Mouse (Mus musculus) liver, embryonic 13.5 days (tissue): ENCODE data around the gene Ttc16. TPM values are rescaled to one million over a fixed set of nuclear protein-coding genes. Genes with fewer than 3 reads are reported as not detected.

Source experiments
- ATAC-seq: fragments of 200-750 bp; cut with Nextera tagmentation; 2 replicates; pipeline ENCODE4 v1.8.0; 2017; ENCODE audit warnings: low read depth, mild to moderate bottlenecking, moderate number of reproducible peaks, moderate library complexity
- DNase-seq: peaks from one replicate; pipeline ENCODE4 v3.0.0; 2022
- H3K27ac ChIP-seq: fragments of 300-500 bp; sonication (generic); 2 replicates; pipeline ENCODE4 v1.5.1; 2015; ENCODE audit warnings: moderate library complexity, mild to moderate bottlenecking, inconsistent platforms
- H3K27me3 ChIP-seq: fragments of 300-500 bp; sonication (generic); 2 replicates; pipeline ENCODE4 v1.6.1; 2015; ENCODE audit warnings: mild to moderate bottlenecking, inconsistent platforms
- H3K36me3 ChIP-seq: fragments of 300-500 bp; sonication (generic); 2 replicates; pipeline ENCODE4 v1.6.1; 2015; ENCODE audit warnings: mild to moderate bottlenecking, inconsistent platforms
- H3K4me1 ChIP-seq: fragments of 300-500 bp; sonication (generic); replicated peaks from 2 replicates; pipeline ENCODE4 v1.6.1; 2015; ENCODE audit warnings: inconsistent platforms
- H3K4me2 ChIP-seq: fragments of 300-500 bp; sonication (generic); 2 replicates; pipeline ENCODE4 v1.6.1; 2015; ENCODE audit warnings: inconsistent platforms, mild to moderate bottlenecking, moderate library complexity
- H3K4me3 ChIP-seq: fragments of 300-500 bp; sonication (generic); replicated peaks from 2 replicates; pipeline ENCODE4 v1.5.1; 2015; ENCODE audit warnings: mild to moderate bottlenecking, inconsistent platforms
- H3K9ac ChIP-seq: fragments of 300-500 bp; sonication (generic); 2 replicates; pipeline ENCODE4 v1.6.1; 2015; ENCODE audit warnings: mild to moderate bottlenecking, inconsistent platforms
- H3K9me3 ChIP-seq: fragments of 300-500 bp; sonication (generic); replicated peaks from 2 replicates; pipeline ENCODE4 v1.6.1; 2016; ENCODE audit warnings: inconsistent platforms
- WGBS: fragments of 180-500 bp; shearing (Covaris S2); methylation state at CpG from one replicate; pipeline ENCODE4 v1.1.7; 2015; ENCODE audit not compliant: insufficient replicate concordance; 5-methylcytosine and 5-hydroxymethylcytosine counted together
- polyA plus RNA-seq: library from polyadenylated mRNA; unstranded; fragments of >200 nt; fragmentation: Nextera tagmentation; extraction: Ambion mirVana; gene quantifications from 2 replicates; pipeline ENCODE4 v1.2.1, GENCODE M21; 2015

The Ttc16 gene
- polyA plus RNA-seq, 1 experiment from 2014 or later = 0.07 TPM

GRCm38 (mm10) chr2:32741273-32742172, 33.9 kb downstream of the Ttc16 start:
- ATAC-seq = 0 out of 2 replicates have a peak, but pooled peaks have one; percentile 32
- 33% methylated on average over 56 of the region's 58 CpGs for WGBS
- peaks cover 13% of the 10 kb centered on the region for H3K4me1 ChIP-seq
- H3K27ac ChIP-seq = no peak overlapping the region
- H3K27me3 ChIP-seq = peaks cover 28% of the 10 kb centered on the region
- H3K9me3 ChIP-seq = no peaks in the 10 kb centered on the region
- no peak overlapping the region for H3K9ac ChIP-seq
- no peak for DNase-seq
- no peaks in the 10 kb centered on the region for H3K36me3 ChIP-seq
- peak overlapping the region; percentile 61 for H3K4me2 ChIP-seq
- H3K4me3 ChIP-seq = peak overlapping the region; percentile 40

- no peaks in the 10 kb centered on the region for H3K9me3 ChIP-seq
- peaks cover 17% of the 10 kb centered on the region for H3K4me1 ChIP-seq
- no peak within 1 kb of the TSS for H3K27ac ChIP-seq
- H3K4me2 ChIP-seq = peak within 1 kb of the TSS; percentile 61
- H3K4me3 ChIP-seq = peak within 1 kb of the TSS; percentile 40
- ATAC-seq = no peak
- no peak within 1 kb of the TSS for H3K9ac ChIP-seq
- H3K36me3 ChIP-seq = no peaks in the 10 kb centered on the region
- no peak for DNase-seq
- peaks cover 28% of the 10 kb centered on the region for H3K27me3 ChIP-seq
- 28% methylated on average over 11 of the region's 11 CpGs for WGBS
Measured at GRCm38 (mm10) chr2:32740916-32741272, 34.5 kb downstream of the Ttc16 start, which contains the start of gene 6330409D20Rik. TSS of gene 6330409D20Rik (minus strand) at chr2:32741016.

- H3K4me2 ChIP-seq = no peak overlapping the region
- ATAC-seq (no peak), DNase-seq (no peak)
- H3K36me3 ChIP-seq = no peaks in the 10 kb centered on the region
- peaks cover 30% of the 10 kb centered on the region for H3K4me1 ChIP-seq
- H3K27ac ChIP-seq = no peak overlapping the region
- no peaks in the 10 kb centered on the region for H3K9me3 ChIP-seq
- H3K9ac ChIP-seq = no peak overlapping the region
- no peak overlapping the region for H3K4me3 ChIP-seq
- H3K27me3 ChIP-seq = peaks cover 28% of the 10 kb centered on the region
- 64% methylated on average over 4 of the region's 4 CpGs for WGBS
Measured at GRCm38 (mm10) chr2:32739311-32739710, 36.1 kb downstream of the Ttc16 start.

DNA sequence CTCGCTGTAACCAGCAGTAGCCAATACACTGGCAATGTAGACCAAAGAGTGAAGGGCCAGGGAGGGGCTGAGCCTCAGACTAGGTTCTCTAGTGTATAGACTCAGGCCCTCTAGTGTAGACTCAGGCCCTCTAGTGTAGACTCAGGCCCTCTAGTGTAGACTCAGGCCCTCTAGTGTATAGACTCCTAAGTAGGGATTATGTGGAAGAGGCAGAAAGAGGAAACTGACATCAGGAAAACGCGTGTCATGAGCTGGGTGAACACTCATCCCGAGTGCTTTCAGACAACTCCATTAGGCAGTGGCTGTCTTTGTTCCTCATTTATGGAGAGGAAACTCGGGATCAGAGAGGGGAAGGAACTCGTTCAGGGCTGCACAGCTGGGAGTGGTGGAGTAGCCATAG, 38.4 kb downstream of the Ttc16 start:
- 36% methylated on average over 6 of the region's 6 CpGs for WGBS
- no peak overlapping the region for H3K9ac ChIP-seq
- ATAC-seq (no peak), DNase-seq (no peak)
- H3K27ac ChIP-seq = no peak overlapping the region
- H3K4me3 ChIP-seq = no peak overlapping the region
- H3K27me3 ChIP-seq = peaks cover 21% of the 10 kb centered on the region
- no peaks in the 10 kb centered on the region for H3K36me3 ChIP-seq
- no peaks in the 10 kb centered on the region for H3K9me3 ChIP-seq
- H3K4me1 ChIP-seq = peaks cover 35% of the 10 kb centered on the region
- H3K4me2 ChIP-seq = no peak overlapping the region

- Histone ChIP-seq H3K9me3 (no peaks in the 10 kb centered on the region), H3K27me3 (peaks cover 15% of the 10 kb centered on the region), H3K36me3 (no peaks in the 10 kb centered on the region), H3K27ac (no peak overlapping the region), H3K9ac (no peak overlapping the region), H3K4me1 (peaks cover 29% of the 10 kb centered on the region), H3K4me3 (no peak overlapping the region), H3K4me2 (no peak overlapping the region)
- ATAC-seq (no peak), DNase-seq (no peak)
- WGBS = 37% methylated on average over 3 of the region's 3 CpGs
Measured at GRCm38 (mm10) chr2:32736306-32736829, 39.1 kb downstream of the Ttc16 start.

GRCm38 (mm10) chr2:32734933-32735332, 40.5 kb downstream of the Ttc16 start:
- no peak overlapping the region for H3K4me3 ChIP-seq
- no peaks in the 10 kb centered on the region for H3K36me3 ChIP-seq
- H3K4me2 ChIP-seq = no peak overlapping the region
- H3K27me3 ChIP-seq = 0 out of 2 replicates have a peak, but pooled peaks cover 3% of the 10 kb centered on the region
- H3K9ac ChIP-seq = no peak overlapping the region
- DNase-seq = no peak
- H3K4me1 ChIP-seq = peaks cover 26% of the 10 kb centered on the region
- H3K9me3 ChIP-seq = no peaks in the 10 kb centered on the region
- peak; percentile 46; the same call in 1 of the 2 replicates for ATAC-seq
- H3K27ac ChIP-seq = peak overlapping the region; percentile 34; the same call in 1 of the 2 replicates
- WGBS = 27% methylated on average over 4 of the region's 4 CpGs

- 41% methylated on average over 4 of the region's 4 CpGs for WGBS
- Histone ChIP-seq H3K4me3 (no peak overlapping the region), H3K27ac (peak overlapping the region; percentile 34), H3K36me3 (no peaks in the 10 kb centered on the region), H3K4me1 (peaks cover 26% of the 10 kb centered on the region), H3K9me3 (no peaks in the 10 kb centered on the region), H3K9ac (no peak overlapping the region), H3K4me2 (no peak overlapping the region), H3K27me3 (no peaks in the 10 kb centered on the region)
- peak; percentile 39; the same call in 1 of the 2 replicates for ATAC-seq
- DNase-seq = no peak
Measured at GRCm38 (mm10) chr2:32734480-32734879, 41.0 kb downstream of the Ttc16 start.

DNA sequence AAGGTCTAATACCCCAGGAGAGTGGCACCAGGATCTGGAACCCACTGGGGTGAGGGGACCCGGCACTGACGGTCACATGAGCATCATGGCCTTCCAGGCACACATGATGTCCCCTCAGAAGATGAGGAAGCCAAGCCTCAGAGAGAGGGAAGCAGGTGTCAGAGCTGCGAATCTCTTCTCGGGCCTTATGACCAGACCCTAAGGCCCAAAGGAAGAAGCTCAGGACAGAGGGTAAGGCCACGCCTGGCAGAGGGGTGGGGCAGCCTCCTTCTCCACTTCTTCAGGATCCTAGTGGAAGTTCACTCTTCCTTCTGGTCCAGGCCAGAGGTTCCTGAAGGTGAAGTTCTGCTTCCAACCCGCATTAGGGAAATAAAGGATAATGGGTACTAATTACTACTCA, 42.7 kb downstream of the Ttc16 start:
- DNase-seq (no peak), ATAC-seq (no peak)
- 59% methylated on average over 6 of the region's 6 CpGs for WGBS
- Histone ChIP-seq H3K4me2 (no peak overlapping the region), H3K27ac (no peak overlapping the region), H3K36me3 (no peaks in the 10 kb centered on the region), H3K27me3 (no peaks in the 10 kb centered on the region), H3K9ac (no peak overlapping the region), H3K9me3 (no peaks in the 10 kb centered on the region), H3K4me1 (peaks cover 31% of the 10 kb centered on the region), H3K4me3 (no peak overlapping the region)

DNA sequence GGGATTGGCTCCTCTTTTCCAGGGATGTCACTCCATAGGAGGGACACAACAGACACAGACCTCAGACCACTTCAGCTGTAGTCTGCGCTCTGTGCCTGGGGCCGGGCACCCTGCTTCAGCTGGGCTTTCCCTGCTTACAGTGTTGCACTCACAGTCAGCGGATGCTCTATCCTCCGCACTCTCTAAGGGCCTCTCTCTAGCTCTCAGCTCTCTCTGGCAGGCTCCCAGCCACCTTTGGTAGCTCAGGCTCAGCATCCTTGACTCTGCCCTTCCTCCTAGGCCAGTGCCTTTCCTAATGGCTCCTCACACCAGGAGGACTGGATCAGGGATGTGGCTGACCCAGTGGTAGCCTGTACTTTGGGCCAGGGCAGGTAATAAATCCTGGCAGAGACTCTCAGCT, 43.5 kb downstream of the Ttc16 start:
- 71% methylated on average over 4 of the region's 4 CpGs for WGBS
- Histone ChIP-seq H3K9ac (no peak overlapping the region), H3K4me3 (no peak overlapping the region), H3K9me3 (no peaks in the 10 kb centered on the region), H3K4me2 (no peak overlapping the region), H3K36me3 (no peaks in the 10 kb centered on the region), H3K27ac (no peak overlapping the region), H3K27me3 (no peaks in the 10 kb centered on the region), H3K4me1 (peaks cover 39% of the 10 kb centered on the region)
- ATAC-seq (no peak), DNase-seq (no peak)

DNA sequence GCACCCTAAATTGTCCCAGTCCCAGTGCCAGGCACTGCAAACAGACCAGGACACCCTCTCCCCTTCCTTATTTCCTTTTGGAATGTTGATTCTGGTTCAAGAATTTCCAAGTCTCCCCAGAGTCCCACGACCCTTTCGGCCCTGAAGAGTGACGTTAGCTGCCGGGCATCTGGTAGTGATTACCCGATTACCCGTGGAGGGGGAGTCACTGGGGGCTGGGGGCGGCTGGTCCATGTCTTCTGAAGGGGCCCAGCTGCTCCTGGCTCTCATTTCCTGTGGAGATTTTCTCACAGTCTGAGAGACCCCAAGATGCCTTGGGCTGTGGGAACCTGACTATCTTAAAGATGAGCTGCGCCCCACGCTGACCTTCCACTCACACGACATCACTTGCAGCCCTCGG, 44.6 kb downstream of the Ttc16 start:
- no peaks in the 10 kb centered on the region for H3K36me3 ChIP-seq
- DNase-seq (no peak), ATAC-seq (no peak)
- H3K27ac ChIP-seq = peak overlapping the region; percentile 65
- WGBS = 55% methylated on average over 11 of the region's 11 CpGs
- H3K4me2 ChIP-seq = no peak overlapping the region
- no peak overlapping the region for H3K4me3 ChIP-seq
- H3K9ac ChIP-seq = no peak overlapping the region
- H3K9me3 ChIP-seq = no peaks in the 10 kb centered on the region
- H3K27me3 ChIP-seq = no peaks in the 10 kb centered on the region
- H3K4me1 ChIP-seq = peaks cover 32% of the 10 kb centered on the region

GRCm38 (mm10) chr2:32729547-32729946, 45.9 kb downstream of the Ttc16 start:
- Histone ChIP-seq H3K4me2 (no peak overlapping the region), H3K27ac (peak overlapping the region; percentile 18; the same call in 1 of the 2 replicates), H3K36me3 (no peaks in the 10 kb centered on the region), H3K9me3 (no peaks in the 10 kb centered on the region), H3K9ac (no peak overlapping the region), H3K4me3 (no peak overlapping the region), H3K4me1 (peaks cover 22% of the 10 kb centered on the region), H3K27me3 (no peaks in the 10 kb centered on the region)
- DNase-seq (no peak), ATAC-seq (no peak)
- whole genome bisulfite sequencing = 74% methylated on average over 4 of the region's 4 CpGs
